Mouse (Mus musculus) gastrocnemius, adult 8-10 months (tissue): ENCODE results near the gene Svs6. TPM values are rescaled to one million over a fixed set of nuclear protein-coding genes. Genes with fewer than 3 reads are reported as not detected.

Experiments
- microRNA-seq: library from miRNA; unstranded; fragments of <30 nt; microRNA quantifications from one replicate; pipeline ENCODE4 v1.2.0, GENCODE M21; 2022
- total RNA-seq, 4 experiments: library from RNA; stranded (reverse); gene quantifications; 2 replicates each; pipeline ENCODE4 v1.2.4; 2022

Svs6 gene
- total RNA-seq, 4 experiments from 2014 or later: not detected

Small RNA genes lying within 50 kb of the gene (microRNA-seq; reads per million reads assigned to microRNA genes)
- gene Mir7678: not detected

Other genes with a start within 250 kb of the Svs6 start
- gene Stk4, start 246.4 kb upstream of the Svs6 start, total RNA-seq: 1 to 10 TPM; 6.2 to 8.5 (median 7.2) TPM
- gene Tomm34, start 245.6 kb upstream of the Svs6 start, total RNA-seq: 10 to 100 TPM; 12.7 to 15.9 (median 13.6) TPM
- 1 to 10 TPM in 3 of 4 experiments, under 1 TPM in 1; 0.54 to 1.8 (median 1.4) TPM for gene Kcns1, start 145.6 kb upstream of the Svs6 start, total RNA-seq
- gene Wfdc5, start 134.0 kb upstream of the Svs6 start, total RNA-seq: under 1 TPM in 1 of 4 experiments, not detected in 3; 0.19 TPM
- gene Wfdc12, start 126.1 kb upstream of the Svs6 start, total RNA-seq: not detected
- not detected for gene Wfdc15a, start 116.6 kb upstream of the Svs6 start, total RNA-seq
- not detected for gene Wfdc15b, start 95.1 kb upstream of the Svs6 start, total RNA-seq
- gene Svs2, start 78.3 kb upstream of the Svs6 start, total RNA-seq: not detected
- gene Svs3b, start 60.1 kb upstream of the Svs6 start, total RNA-seq: not detected
- gene Svs4, start 38.3 kb upstream of the Svs6 start, total RNA-seq: not detected
- not detected for gene Svs3a, start 27.5 kb upstream of the Svs6 start, total RNA-seq
- gene Svs5, start 16.0 kb downstream of the Svs6 start, total RNA-seq: not detected
- under 1 TPM in 1 of 4 experiments, not detected in 3; 0.67 TPM for gene Slpi, start 72.3 kb downstream of the Svs6 start, total RNA-seq
- gene Rbpjl, start 86.4 kb downstream of the Svs6 start, total RNA-seq: not detected
- under 1 TPM; 0.27 to 0.99 (median 0.44) TPM for gene Matn4, start 88.4 kb downstream of the Svs6 start, total RNA-seq
- 10 to 100 TPM; 23.9 to 58.8 (median 34.1) TPM for gene Sdc4, start 127.1 kb downstream of the Svs6 start, total RNA-seq
- gene Sys1, start 140.2 kb downstream of the Svs6 start, total RNA-seq: 10 to 100 TPM; 25.3 to 27.8 (median 26.6) TPM
- gene Gm20458, start 144.2 kb downstream of the Svs6 start, total RNA-seq: 10 to 100 TPM in 2 of 4 experiments, 1 to 10 TPM in 1, not detected in 1; 3.8 to 12.1 (median 11.8) TPM
- gene Trp53tg5, start 157.0 kb downstream of the Svs6 start, total RNA-seq: not detected
- 10 to 100 TPM; 14.8 to 32.8 (median 22.6) TPM for gene Dbndd2, start 169.4 kb downstream of the Svs6 start, total RNA-seq
- gene Pigt, start 180.8 kb downstream of the Svs6 start, total RNA-seq: 10 to 100 TPM; 27.2 to 33.2 (median 30.0) TPM
- gene Wfdc2, start 245.7 kb downstream of the Svs6 start, total RNA-seq: not detected